Mouse (Mus musculus): ENCODE results near the gene Pafah2. TPM values are rescaled to one million over a fixed set of nuclear protein-coding genes. Genes with fewer than 3 reads are reported as not detected.
A peak's percentile ranks its signal among the peaks of the same experiment; 100 is the strongest.

The Pafah2 gene
- polyA plus RNA-seq, 1 experiment: 16.5 TPM

DNA sequence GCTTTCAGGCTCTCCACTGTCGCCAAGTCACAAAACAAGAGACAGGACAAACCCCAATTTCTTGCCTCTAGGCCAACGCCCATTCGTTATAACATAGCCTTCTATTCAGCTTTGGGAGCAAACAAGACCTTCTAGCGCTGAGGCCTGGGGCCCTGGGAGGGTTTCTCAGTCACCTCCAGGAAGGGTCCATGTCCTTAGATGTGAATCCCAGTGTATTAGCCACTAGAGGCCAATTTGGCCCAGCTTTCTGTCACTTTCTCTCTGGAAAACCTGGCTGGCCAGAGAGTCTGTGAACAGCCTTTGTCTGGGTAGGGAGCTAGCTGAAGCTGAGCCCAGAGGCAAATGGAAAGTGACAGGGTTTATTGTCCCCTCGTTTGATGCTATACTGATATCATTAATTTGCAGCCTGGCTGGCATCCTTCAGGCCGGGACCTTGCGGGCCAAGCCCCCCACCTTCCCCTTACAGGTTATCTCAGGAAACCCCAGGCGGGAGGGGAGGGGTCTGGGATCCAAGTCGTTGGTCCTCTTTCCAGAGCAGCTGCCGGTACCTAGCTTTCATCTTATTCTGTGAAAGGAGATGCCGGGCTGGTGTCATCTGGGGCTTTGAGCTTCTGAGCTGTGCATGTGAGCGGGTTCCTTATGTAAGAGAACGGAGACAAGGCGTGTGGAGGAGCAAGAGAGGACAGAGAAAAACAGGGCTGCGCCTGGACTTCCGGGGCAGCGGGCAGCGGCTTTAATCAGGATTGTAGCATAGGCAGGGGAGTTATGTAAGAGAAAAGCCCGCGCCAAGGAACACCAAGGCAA, 54.5 kb downstream of the Pafah2 start:
- 0 out of 2 replicates have a peak overlapping the region, but pooled peaks have one; percentile 9 for H3K9ac ChIP-seq (ENCODE audit: low read depth, poor library complexity, severe bottlenecking)
- H3K4me1 ChIP-seq (ENCODE audit: control insufficient read depth, insufficient read depth, low read length): peaks cover 6% of the 10 kb centered on the region
- no peaks in the 10 kb centered on the region for H3K9me3 ChIP-seq (replicated peaks; ENCODE audit: control insufficient read depth, insufficient read depth, low read length, poor library complexity, severe bottlenecking)
- H3K27me3 ChIP-seq (ENCODE audit: control insufficient read depth, insufficient read depth, low read length, poor library complexity, severe bottlenecking): no peaks in the 10 kb centered on the region
- TF ChIP-seq CTCF (IDR thresholded peaks at IDR 0.05; ENCODE audit: low read depth, low read length) (no peak), POLR2A (IDR thresholded peaks at IDR 0.05; ENCODE audit: insufficient read depth, low read length) (no peak), EP300 (IDR thresholded peaks at IDR 0.05; ENCODE audit: insufficient read depth, low read depth, low read length) (no peak)
- H3K27ac ChIP-seq (ENCODE audit: insufficient read depth, low read length): no peak overlapping the region
- 0 out of 2 replicates have a peak overlapping the region, but pooled peaks have one; percentile 7 for H3K4me3 ChIP-seq (ENCODE audit: low read depth, low read length)
- H3K36me3 ChIP-seq (ENCODE audit: control insufficient read depth, insufficient read depth, low read length, poor library complexity, severe bottlenecking): no peaks in the 10 kb centered on the region

- H3K27ac ChIP-seq (ENCODE audit: insufficient read depth, low read length): no peak overlapping the region
- H3K4me1 ChIP-seq (ENCODE audit: control insufficient read depth, insufficient read depth, low read length): peaks cover 4% of the 10 kb centered on the region
- no peaks in the 10 kb centered on the region for H3K36me3 ChIP-seq (ENCODE audit: control insufficient read depth, insufficient read depth, low read length, poor library complexity, severe bottlenecking)
- no peak overlapping the region for H3K9ac ChIP-seq (ENCODE audit: low read depth, poor library complexity, severe bottlenecking)
- no peak overlapping the region for H3K4me3 ChIP-seq (ENCODE audit: low read depth, low read length)
- TF ChIP-seq EP300 (IDR thresholded peaks at IDR 0.05; ENCODE audit: insufficient read depth, low read depth, low read length) (no peak), POLR2A (IDR thresholded peaks at IDR 0.05; ENCODE audit: insufficient read depth, low read length) (no peak), CTCF (IDR thresholded peaks at IDR 0.05; ENCODE audit: low read depth, low read length) (no peak)
- no peaks in the 10 kb centered on the region for H3K9me3 ChIP-seq (replicated peaks; ENCODE audit: control insufficient read depth, insufficient read depth, low read length, poor library complexity, severe bottlenecking)
- no peaks in the 10 kb centered on the region for H3K27me3 ChIP-seq (ENCODE audit: control insufficient read depth, insufficient read depth, low read length, poor library complexity, severe bottlenecking)
Measured at GRCm38 (mm10) chr4:134451484-134451883, 55.4 kb downstream of the Pafah2 start.

DNA sequence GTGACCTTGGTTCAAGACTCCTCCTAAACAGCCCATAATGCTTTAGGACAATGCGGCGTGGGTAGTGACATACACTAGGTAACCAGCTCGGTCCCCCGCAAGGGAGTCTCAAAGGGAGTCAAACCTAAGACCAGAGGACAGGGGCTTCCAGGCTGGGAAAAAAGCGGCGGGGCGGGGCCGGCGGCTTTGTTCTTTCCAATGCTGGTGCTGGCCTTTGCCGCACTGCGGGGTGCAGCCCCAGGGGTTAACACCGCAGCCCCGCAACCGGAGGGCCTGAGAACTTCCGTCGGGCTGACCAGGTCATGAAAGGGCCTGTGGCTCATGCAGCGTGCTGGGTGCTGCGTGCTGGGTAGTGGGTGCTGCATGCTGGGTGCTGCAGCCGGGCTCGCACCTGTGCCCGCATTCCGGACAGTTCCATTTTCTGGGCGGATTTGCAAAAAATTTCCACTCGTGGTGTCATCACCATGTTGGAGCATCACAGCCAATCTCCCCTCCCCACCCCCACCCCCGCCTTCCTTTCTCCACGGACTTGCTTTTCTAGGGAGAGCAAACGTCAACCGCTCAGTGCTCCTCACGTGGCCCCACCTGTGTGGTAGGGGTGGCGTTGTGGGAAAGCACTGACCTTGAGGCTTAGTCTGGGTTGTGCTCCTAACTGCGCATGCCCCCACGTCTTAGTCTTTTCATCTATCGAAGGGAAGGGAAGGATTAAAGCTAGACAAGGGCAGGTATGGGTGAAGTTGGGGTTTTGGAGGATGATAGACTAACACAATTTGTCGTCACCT, 57.7 kb downstream of the Pafah2 start:
- Histone ChIP-seq H3K36me3 (ENCODE audit: control insufficient read depth, insufficient read depth, low read length, poor library complexity, severe bottlenecking) (no peaks in the 10 kb centered on the region), H3K9me3 (replicated peaks; ENCODE audit: control insufficient read depth, insufficient read depth, low read length, poor library complexity, severe bottlenecking) (no peaks in the 10 kb centered on the region), H3K9ac (ENCODE audit: low read depth, poor library complexity, severe bottlenecking) (no peak overlapping the region), H3K4me1 (ENCODE audit: control insufficient read depth, insufficient read depth, low read length) (peaks cover 6% of the 10 kb centered on the region), H3K4me3 (ENCODE audit: low read depth, low read length) (0 out of 2 replicates have a peak overlapping the region, but pooled peaks have one; percentile 19), H3K27ac (ENCODE audit: insufficient read depth, low read length) (no peak overlapping the region), H3K27me3 (ENCODE audit: control insufficient read depth, insufficient read depth, low read length, poor library complexity, severe bottlenecking) (no peaks in the 10 kb centered on the region)
- TF ChIP-seq EP300 (IDR thresholded peaks at IDR 0.05; ENCODE audit: insufficient read depth, low read depth, low read length): no peak
- no peak for TF ChIP-seq POLR2A (IDR thresholded peaks at IDR 0.05; ENCODE audit: insufficient read depth, low read length)
- no peak for TF ChIP-seq CTCF (IDR thresholded peaks at IDR 0.05; ENCODE audit: low read depth, low read length)

DNA sequence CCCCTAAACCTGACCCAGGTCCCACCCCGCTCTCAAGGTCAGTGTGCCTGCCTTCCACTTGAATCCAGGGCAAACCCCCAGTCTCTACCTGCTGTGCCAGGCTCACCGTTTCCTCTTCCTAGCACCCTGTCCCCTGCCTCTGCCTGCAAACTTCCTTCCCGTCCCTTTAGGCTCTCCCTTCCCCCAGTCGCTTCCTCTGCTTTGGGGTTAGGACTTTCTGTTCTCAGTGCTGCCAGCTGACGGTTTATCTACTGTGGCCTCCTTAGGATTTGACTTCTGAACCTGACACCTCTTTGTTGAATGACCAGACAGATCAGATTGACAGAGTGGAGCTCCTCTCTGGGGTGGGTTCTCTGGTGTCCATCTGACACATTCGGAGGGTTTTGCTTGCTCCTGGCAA, 59.2 kb downstream of the Pafah2 start:
- H3K4me3 ChIP-seq (ENCODE audit: low read depth, low read length): no peak overlapping the region
- H3K4me1 ChIP-seq (ENCODE audit: control insufficient read depth, insufficient read depth, low read length): peaks cover 3% of the 10 kb centered on the region
- no peak overlapping the region for H3K27ac ChIP-seq (ENCODE audit: insufficient read depth, low read length)
- H3K9ac ChIP-seq (ENCODE audit: low read depth, poor library complexity, severe bottlenecking): no peak overlapping the region
- no peaks in the 10 kb centered on the region for H3K36me3 ChIP-seq (ENCODE audit: control insufficient read depth, insufficient read depth, low read length, poor library complexity, severe bottlenecking)
- no peaks in the 10 kb centered on the region for H3K9me3 ChIP-seq (replicated peaks; ENCODE audit: control insufficient read depth, insufficient read depth, low read length, poor library complexity, severe bottlenecking)
- no peak for TF ChIP-seq CTCF (IDR thresholded peaks at IDR 0.05; ENCODE audit: low read depth, low read length)
- TF ChIP-seq POLR2A (IDR thresholded peaks at IDR 0.05; ENCODE audit: insufficient read depth, low read length): no peak
- no peak for TF ChIP-seq EP300 (IDR thresholded peaks at IDR 0.05; ENCODE audit: insufficient read depth, low read depth, low read length)
- H3K27me3 ChIP-seq (ENCODE audit: control insufficient read depth, insufficient read depth, low read length, poor library complexity, severe bottlenecking): no peaks in the 10 kb centered on the region

GRCm38 (mm10) chr4:134457130-134457825, 61.2 kb downstream of the Pafah2 start:
- Histone ChIP-seq H3K27ac (ENCODE audit: insufficient read depth, low read length) (no peak overlapping the region), H3K27me3 (ENCODE audit: control insufficient read depth, insufficient read depth, low read length, poor library complexity, severe bottlenecking) (no peaks in the 10 kb centered on the region), H3K9me3 (replicated peaks; ENCODE audit: control insufficient read depth, insufficient read depth, low read length, poor library complexity, severe bottlenecking) (no peaks in the 10 kb centered on the region), H3K4me1 (ENCODE audit: control insufficient read depth, insufficient read depth, low read length) (peaks cover 2% of the 10 kb centered on the region), H3K9ac (ENCODE audit: low read depth, poor library complexity, severe bottlenecking) (no peak overlapping the region), H3K4me3 (ENCODE audit: low read depth, low read length) (no peak overlapping the region), H3K36me3 (ENCODE audit: control insufficient read depth, insufficient read depth, low read length, poor library complexity, severe bottlenecking) (no peaks in the 10 kb centered on the region)
- no peak for TF ChIP-seq CTCF (IDR thresholded peaks at IDR 0.05; ENCODE audit: low read depth, low read length)
- no peak for TF ChIP-seq POLR2A (IDR thresholded peaks at IDR 0.05; ENCODE audit: insufficient read depth, low read length)
- no peak for TF ChIP-seq EP300 (IDR thresholded peaks at IDR 0.05; ENCODE audit: insufficient read depth, low read depth, low read length)
